Mouse (Mus musculus) midbrain, embryonic 13.5 days (tissue): ENCODE measurements around the gene Pla1a. TPM values are rescaled to one million over a fixed set of nuclear protein-coding genes. Genes with fewer than 3 reads are reported as not detected.

Experiments used
- ATAC-seq: fragments of 200-750 bp; cut with Nextera tagmentation; 2 replicates; pipeline ENCODE4 v1.8.0; 2017; ENCODE audit warnings: mild to moderate bottlenecking, moderate TSS enrichment, moderate library complexity
- H3K27ac ChIP-seq: fragments of 300-500 bp; sonication (generic); 2 replicates; pipeline ENCODE4 v1.5.1; 2015; ENCODE audit warnings: inconsistent platforms, mild to moderate bottlenecking, moderate library complexity
- H3K27me3 ChIP-seq: fragments of 300-500 bp; sonication (generic); 2 replicates; pipeline ENCODE4 v1.6.1; 2015; ENCODE audit warnings: mild to moderate bottlenecking, inconsistent platforms
- H3K36me3 ChIP-seq: fragments of 300-500 bp; sonication (generic); 2 replicates; pipeline ENCODE4 v1.6.1; 2015; ENCODE audit warnings: mild to moderate bottlenecking, inconsistent platforms
- H3K4me1 ChIP-seq: fragments of 300-500 bp; sonication (generic); replicated peaks from 2 replicates; pipeline ENCODE4 v1.6.1; 2015; ENCODE audit warnings: inconsistent platforms
- H3K4me2 ChIP-seq: fragments of 300-500 bp; sonication (generic); replicated peaks from 2 replicates; pipeline ENCODE4 v1.6.1; 2015; ENCODE audit warnings: moderate library complexity, mild to moderate bottlenecking, inconsistent platforms
- H3K4me3 ChIP-seq: fragments of 300-500 bp; sonication (generic); replicated peaks from 2 replicates; pipeline ENCODE4 v1.5.1; 2015; ENCODE audit warnings: mild to moderate bottlenecking, inconsistent platforms
- H3K9ac ChIP-seq: fragments of 300-500 bp; sonication (generic); replicated peaks from 2 replicates; pipeline ENCODE4 v1.6.1; 2015; ENCODE audit warnings: mild to moderate bottlenecking, inconsistent platforms
- H3K9me3 ChIP-seq: fragments of 300-500 bp; sonication (generic); 2 replicates; pipeline ENCODE4 v1.6.1; 2016; ENCODE audit warnings: mild to moderate bottlenecking, inconsistent platforms
- WGBS: fragments of 180-500 bp; shearing (Covaris S2); methylation state at CpG from one replicate; pipeline ENCODE4 v1.1.7; 2015; 5-methylcytosine and 5-hydroxymethylcytosine counted together
- polyA plus RNA-seq: library from polyadenylated mRNA; unstranded; fragments of >200 nt; fragmentation: Nextera tagmentation; extraction: Ambion mirVana; gene quantifications from 2 replicates; pipeline ENCODE4 v1.2.1, GENCODE M21; 2015

The Pla1a gene
- polyA plus RNA-seq, 1 experiment from 2014 or later = 0.26 TPM

GRCm38 (mm10) chr16:38369431-38369830 lies 63.5 kb downstream of the Pla1a start:
- no peaks in the 10 kb centered on the region for H3K4me1 ChIP-seq
- H3K27ac ChIP-seq = no peak overlapping the region
- no peak overlapping the region for H3K4me3 ChIP-seq
- WGBS = 89% methylated on average over 8 of the region's 8 CpGs
- no peaks in the 10 kb centered on the region for H3K27me3 ChIP-seq
- H3K36me3 ChIP-seq = no peaks in the 10 kb centered on the region
- no peak for ATAC-seq
- no peaks in the 10 kb centered on the region for H3K9me3 ChIP-seq
- H3K4me2 ChIP-seq = no peak overlapping the region
- H3K9ac ChIP-seq = no peak overlapping the region

GRCm38 (mm10) chr16:38369000-38369399 lies 63.9 kb downstream of the Pla1a start:
- H3K9me3 ChIP-seq = no peaks in the 10 kb centered on the region
- no peak overlapping the region for H3K9ac ChIP-seq
- no peaks in the 10 kb centered on the region for H3K27me3 ChIP-seq
- no peak overlapping the region for H3K4me2 ChIP-seq
- H3K27ac ChIP-seq = no peak overlapping the region
- 86% methylated on average over 7 of the region's 7 CpGs for WGBS
- no peak for ATAC-seq
- no peaks in the 10 kb centered on the region for H3K36me3 ChIP-seq
- no peaks in the 10 kb centered on the region for H3K4me1 ChIP-seq
- H3K4me3 ChIP-seq = no peak overlapping the region

- WGBS = 73% methylated on average over 10 of the region's 10 CpGs
- Histone ChIP-seq H3K27me3 (no peaks in the 10 kb centered on the region), H3K4me3 (no peak overlapping the region), H3K9ac (no peak overlapping the region), H3K4me1 (no peaks in the 10 kb centered on the region), H3K36me3 (no peaks in the 10 kb centered on the region), H3K27ac (no peak overlapping the region), H3K9me3 (no peaks in the 10 kb centered on the region), H3K4me2 (no peak overlapping the region)
- ATAC-seq = no peak
Observed at GRCm38 (mm10) chr16:38368336-38368735, 64.6 kb downstream of the Pla1a start.

GRCm38 (mm10) chr16:38366231-38366630 lies 66.7 kb downstream of the Pla1a start:
- H3K4me3 ChIP-seq = no peak overlapping the region
- no peaks in the 10 kb centered on the region for H3K4me1 ChIP-seq
- 94% methylated on average over 4 of the region's 4 CpGs for WGBS
- no peak overlapping the region for H3K9ac ChIP-seq
- H3K27ac ChIP-seq = no peak overlapping the region
- no peaks in the 10 kb centered on the region for H3K9me3 ChIP-seq
- H3K36me3 ChIP-seq = no peaks in the 10 kb centered on the region
- no peak for ATAC-seq
- no peaks in the 10 kb centered on the region for H3K27me3 ChIP-seq
- no peak overlapping the region for H3K4me2 ChIP-seq

GRCm38 (mm10) chr16:38365390-38365789 lies 67.6 kb downstream of the Pla1a start:
- H3K27ac ChIP-seq = no peak overlapping the region
- no peaks in the 10 kb centered on the region for H3K36me3 ChIP-seq
- H3K9me3 ChIP-seq = no peaks in the 10 kb centered on the region
- no peaks in the 10 kb centered on the region for H3K27me3 ChIP-seq
- H3K9ac ChIP-seq = no peak overlapping the region
- peaks cover 1% of the 10 kb centered on the region; the same call in 1 of the 2 replicates for H3K4me1 ChIP-seq
- no peak overlapping the region for H3K4me3 ChIP-seq
- no peak overlapping the region for H3K4me2 ChIP-seq
- no peak for ATAC-seq
- WGBS = 86% methylated on average over 10 of the region's 10 CpGs

- 88% methylated on average over 7 of the region's 7 CpGs for WGBS
Observed at GRCm38 (mm10) chr16:38363657-38364056, 69.3 kb downstream of the Pla1a start.

GRCm38 (mm10) chr16:38363256-38363595 lies 69.7 kb downstream of the Pla1a start:
- Histone ChIP-seq H3K4me1 (peaks cover 4% of the 10 kb centered on the region; the same call in 1 of the 2 replicates), H3K36me3 (no peaks in the 10 kb centered on the region)
- 88% methylated on average over 3 of the region's 3 CpGs for WGBS

More at GRCm38 (mm10) chr16:38363657-38364056, 69.3 kb downstream of the Pla1a start:
- H3K4me2 ChIP-seq = no peak overlapping the region
- no peak for ATAC-seq
- no peaks in the 10 kb centered on the region for H3K9me3 ChIP-seq
- no peaks in the 10 kb centered on the region for H3K36me3 ChIP-seq
- peaks cover 4% of the 10 kb centered on the region; the same call in 1 of the 2 replicates for H3K4me1 ChIP-seq
- H3K27ac ChIP-seq = no peak overlapping the region
- H3K4me3 ChIP-seq = no peak overlapping the region
- H3K9ac ChIP-seq = no peak overlapping the region
- no peaks in the 10 kb centered on the region for H3K27me3 ChIP-seq

GRCm38 (mm10) chr16:38362493-38363255 lies 70.3 kb downstream of the Pla1a start:
- no peak for ATAC-seq
- Histone ChIP-seq H3K27me3 (no peaks in the 10 kb centered on the region), H3K4me1 (peaks cover 4% of the 10 kb centered on the region; the same call in 1 of the 2 replicates), H3K27ac (no peak overlapping the region), H3K4me3 (no peak overlapping the region), H3K36me3 (0 out of 2 replicates have a peak, but pooled peaks cover 3% of the 10 kb centered on the region), H3K9ac (no peak overlapping the region), H3K9me3 (no peaks in the 10 kb centered on the region), H3K4me2 (no peak overlapping the region)
- 88% methylated on average over 20 of the region's 20 CpGs for WGBS

More at GRCm38 (mm10) chr16:38363256-38363595, 69.7 kb downstream of the Pla1a start:
- Histone ChIP-seq H3K27me3 (no peaks in the 10 kb centered on the region), H3K4me3 (no peak overlapping the region), H3K9ac (no peak overlapping the region), H3K4me2 (no peak overlapping the region), H3K27ac (no peak overlapping the region), H3K9me3 (no peaks in the 10 kb centered on the region)
- ATAC-seq = no peak

- Histone ChIP-seq H3K4me3 (no peak within 1 kb of the TSS), H3K4me2 (no peak within 1 kb of the TSS), H3K9me3 (no peaks in the 10 kb centered on the region), H3K9ac (no peak within 1 kb of the TSS), H3K27me3 (no peaks in the 10 kb centered on the region), H3K4me1 (peaks cover 4% of the 10 kb centered on the region; the same call in 1 of the 2 replicates), H3K27ac (no peak within 1 kb of the TSS), H3K36me3 (0 out of 2 replicates have a peak, but pooled peaks cover 3% of the 10 kb centered on the region)
- 74% methylated on average over 10 of the region's 10 CpGs for WGBS
- no peak for ATAC-seq
Observed at GRCm38 (mm10) chr16:38361933-38362332, 71.0 kb downstream of the Pla1a start, which contains the start of gene Popdc2. TSS of gene Popdc2 (plus strand) at chr16:38362209.

GRCm38 (mm10) chr16:38360317-38360716 lies 72.6 kb downstream of the Pla1a start:
- no peak for ATAC-seq
- H3K27me3 ChIP-seq = no peaks in the 10 kb centered on the region
- WGBS = 9% methylated on average over 2 of the region's 2 CpGs

GRCm38 (mm10) chr16:38359857-38360256 lies 73.1 kb downstream of the Pla1a start:
- Histone ChIP-seq H3K36me3 (0 out of 2 replicates have a peak, but pooled peaks cover 3% of the 10 kb centered on the region), H3K9ac (no peak overlapping the region), H3K9me3 (no peaks in the 10 kb centered on the region), H3K4me3 (no peak overlapping the region), H3K4me2 (no peak overlapping the region), H3K4me1 (peaks cover 4% of the 10 kb centered on the region; the same call in 1 of the 2 replicates), H3K27me3 (no peaks in the 10 kb centered on the region), H3K27ac (no peak overlapping the region)
- 78% methylated on average over 3 of the region's 3 CpGs for WGBS
- ATAC-seq = no peak

More at GRCm38 (mm10) chr16:38360317-38360716, 72.6 kb downstream of the Pla1a start:
- no peak overlapping the region for H3K9ac ChIP-seq
- H3K9me3 ChIP-seq = no peaks in the 10 kb centered on the region
- 0 out of 2 replicates have a peak, but pooled peaks cover 3% of the 10 kb centered on the region for H3K36me3 ChIP-seq
- no peak overlapping the region for H3K4me3 ChIP-seq
- H3K4me2 ChIP-seq = no peak overlapping the region
- peaks cover 4% of the 10 kb centered on the region; the same call in 1 of the 2 replicates for H3K4me1 ChIP-seq
- no peak overlapping the region for H3K27ac ChIP-seq

- no peak overlapping the region for H3K9ac ChIP-seq
- no peak for ATAC-seq
- H3K4me3 ChIP-seq = no peak overlapping the region
- no peaks in the 10 kb centered on the region for H3K9me3 ChIP-seq
- 0 out of 2 replicates have a peak, but pooled peaks cover 3% of the 10 kb centered on the region for H3K36me3 ChIP-seq
- no peaks in the 10 kb centered on the region for H3K27me3 ChIP-seq
- WGBS = 98% methylated on average over 2 of the region's 2 CpGs
- H3K4me1 ChIP-seq = peaks cover 4% of the 10 kb centered on the region; the same call in 1 of the 2 replicates
- H3K27ac ChIP-seq = no peak overlapping the region
- no peak overlapping the region for H3K4me2 ChIP-seq
Observed at GRCm38 (mm10) chr16:38359241-38359640, 73.7 kb downstream of the Pla1a start.
